ENCODE assay signal across 19 mouse cellular contexts in genomic region chr14:92222746-92223145, GRCm38 (mm10).
A peak's percentile ranks its signal among the peaks of the same experiment; 100 is the strongest.
DNase-seq lines count a peak whose midpoint lies in the region; ATAC-seq lines count a peak whose summit lies in the region.
"Had no signal": no experiment of that assay in that cellular context is flagged by ENCODE, and none has a peak within 500 bp of the region (broad histone marks: within the 10 kb centered on the region; RNA-seq: fewer than 3 reads in every experiment).

No protein-coding gene starts in this region.

- H3K27ac ChIP-seq in midbrain, embryonic 11.5 days (ENCODE audit: low read depth, low read length) = no peak overlapping the region
- H3K27ac ChIP-seq in midbrain, embryonic 16.5 days (ENCODE audit: low read length) = no peak overlapping the region

- no peaks in the 10 kb centered on the region for H3K4me1 ChIP-seq in midbrain, embryonic 11.5 days (ENCODE audit: control insufficient read depth, insufficient read depth, low read length)
- no peaks in the 10 kb centered on the region for H3K4me1 ChIP-seq in midbrain, embryonic 16.5 days (ENCODE audit: control insufficient read depth, insufficient read depth, low read length)

- DNase-seq in heart, adult 11 months = peak; percentile 60
- DNase-seq in heart, adult 8-10 months (ENCODE audit: low spot score) = no peak
- DNase-seq in midbrain, embryonic 11.5 days (ENCODE audit: low spot score, missing footprints) = peak; percentile 60
- DNase-seq: adrenal gland, adult 2 months; adrenal gland, adult 8-10 months; adrenal gland, postnatal 10 days; adrenal gland, postnatal 14 days; adrenal gland, postnatal 25 days; adrenal gland, postnatal 36 days; B cell, adult 2 months; cerebellum, adult 11 months; cerebellum, adult 11-12 months; cerebellum, adult 18-20 months had no signal

- H3K9me3 ChIP-seq in midbrain, embryonic 11.5 days (ENCODE audit: control insufficient read depth, low read length) = no peaks in the 10 kb centered on the region
- H3K9me3 ChIP-seq in midbrain, embryonic 16.5 days (replicated peaks; ENCODE audit: control insufficient read depth, low read length, poor library complexity, severe bottlenecking) = no peaks in the 10 kb centered on the region

- H3K36me3 ChIP-seq in midbrain, embryonic 11.5 days (ENCODE audit: control insufficient read depth, insufficient read depth, low read length) = no peaks in the 10 kb centered on the region
- H3K36me3 ChIP-seq in midbrain, embryonic 16.5 days (ENCODE audit: control insufficient read depth, insufficient read depth, low read length) = no peaks in the 10 kb centered on the region
- H3K36me3 ChIP-seq: G1E had no signal

- no peak overlapping the region for H3K4me2 ChIP-seq in midbrain, embryonic 11.5 days
- no peak overlapping the region for H3K4me2 ChIP-seq in midbrain, embryonic 16.5 days (ENCODE audit: low read length)

- no peak for ATAC-seq in midbrain, embryonic 11.5 days (ENCODE audit: low FRiP score)
- ATAC-seq in midbrain, embryonic 16.5 days = no peak
- ATAC-seq: activated CD4-positive, CD25-positive, alpha-beta regulatory T cell, adult 4 months; CD4-positive, CD25-positive, alpha-beta regulatory T cell, adult 4 months; Patski had no signal

- no peaks in the 10 kb centered on the region for H3K27me3 ChIP-seq in midbrain, embryonic 11.5 days (ENCODE audit: control insufficient read depth, insufficient read depth, low read length)
- H3K27me3 ChIP-seq in midbrain, embryonic 16.5 days (ENCODE audit: control insufficient read depth, insufficient read depth, low read depth, low read length) = no peaks in the 10 kb centered on the region
- H3K27me3 ChIP-seq: CH12.LX, Patski had no signal

- H3K9ac ChIP-seq in midbrain, embryonic 11.5 days (ENCODE audit: low read length) = no peak overlapping the region
- no peak overlapping the region for H3K9ac ChIP-seq in midbrain, embryonic 16.5 days (ENCODE audit: low read depth, low read length)

- no peak overlapping the region for H3K4me3 ChIP-seq in midbrain, embryonic 11.5 days (ENCODE audit: low read depth, low read length)
- no peak overlapping the region for H3K4me3 ChIP-seq in midbrain, embryonic 16.5 days (ENCODE audit: low read depth, low read length)

- WGBS in midbrain, embryonic 11.5 days = 88% methylated on average over 5 of the region's 5 CpGs
- 90% methylated on average over 5 of the region's 5 CpGs for WGBS in midbrain, embryonic 16.5 days
